Mouse (Mus musculus) liver, postnatal 0 days (tissue): Measurements from ENCODE around the gene Akap7.

Experiments
- CTCF ChIP-seq: sonication (generic); IDR thresholded peaks from 2 replicates; pipeline ENCODE4 v1.5.1; 2016; ENCODE audit warnings: antibody characterized with exemption, low read depth
- EP300 ChIP-seq: IDR thresholded peaks from 2 replicates; pipeline ENCODE4 v1.6.1; 2016; ENCODE audit warnings: antibody characterized with exemption, low read depth, mild to moderate bottlenecking

DNA sequence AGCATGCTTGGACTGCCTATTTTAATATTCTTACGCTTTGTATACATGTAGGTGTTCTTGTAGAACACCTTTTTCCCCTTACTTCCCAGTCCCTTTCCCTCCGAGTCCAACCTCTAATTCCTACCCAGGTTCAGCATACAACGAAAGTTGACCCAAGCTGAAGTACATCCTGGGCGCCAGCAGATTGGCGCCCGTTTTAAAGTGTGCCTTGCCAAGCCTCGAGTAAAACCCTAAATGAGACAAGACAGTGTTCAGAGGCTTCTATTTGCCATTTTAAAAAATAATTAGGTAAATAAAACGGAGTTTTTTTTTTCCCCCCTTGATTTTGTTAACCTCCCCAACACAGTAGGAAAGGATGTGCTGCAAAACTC, 11.4 kb downstream of the Akap7 start:
- TF ChIP-seq CTCF (no peak), EP300 (no peak)
